Mouse (Mus musculus): ENCODE measurements at regions not wholly inside any gene's neighbourhood (a gene's known extent, or its start where the extent isn't known, plus 50 kb on each side); places are given as distances from the start of the nearest gene placed in this dataset.
A peak's percentile ranks its signal among the peaks of the same experiment; 100 is the strongest.

DNA sequence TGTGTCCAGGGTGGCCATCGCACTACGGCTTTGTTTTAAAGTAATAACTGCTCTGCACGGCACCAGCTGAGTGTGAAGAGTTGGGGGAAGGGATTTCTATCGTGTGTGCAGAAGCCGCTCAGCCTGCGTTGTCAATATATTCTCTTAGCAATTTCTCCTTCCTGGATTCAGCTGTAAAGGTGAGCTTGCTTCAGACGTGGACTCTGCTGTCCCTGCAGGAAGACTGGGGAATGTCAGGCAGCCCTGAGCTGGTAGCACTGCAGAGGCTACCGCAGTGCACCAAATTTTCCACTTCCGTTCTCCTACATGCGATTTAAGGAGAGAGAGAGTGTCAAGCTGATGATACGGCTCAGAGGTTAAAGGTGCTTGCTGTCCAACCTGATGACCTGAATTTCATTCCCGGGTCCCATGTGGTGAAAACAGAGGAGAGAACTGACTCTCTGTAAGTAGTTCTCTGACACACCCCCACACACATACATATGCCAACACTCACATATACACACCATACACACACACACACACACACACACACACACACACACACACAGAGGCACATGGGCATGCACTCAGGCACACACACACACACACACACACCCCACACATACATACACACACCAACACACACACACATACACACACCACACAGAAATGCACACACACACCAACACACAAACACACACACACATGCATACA lies 59.9 kb upstream of the Prelid3b start:
- DNase-seq = peak; percentile 12

DNA sequence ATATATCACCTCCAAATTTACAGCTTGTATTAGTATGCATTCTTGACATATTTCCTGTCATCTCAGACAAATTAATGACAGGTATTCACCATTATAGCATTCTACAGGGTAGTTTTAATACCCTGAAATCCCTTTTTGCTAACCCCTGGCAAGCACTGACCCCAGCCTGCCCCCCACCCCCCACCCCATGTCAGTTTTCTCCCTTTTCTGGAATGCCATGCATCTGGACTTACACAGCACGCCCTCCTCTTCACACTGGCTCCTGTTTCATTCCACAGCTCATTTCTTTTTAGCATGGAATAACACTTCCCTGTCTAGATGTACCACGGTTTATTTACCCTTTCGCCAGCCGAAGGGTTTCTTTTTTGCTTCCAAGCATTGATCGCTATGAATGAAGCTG lies 67.8 kb upstream of the Prelid3b start:
- DNase-seq = no peak

DNA sequence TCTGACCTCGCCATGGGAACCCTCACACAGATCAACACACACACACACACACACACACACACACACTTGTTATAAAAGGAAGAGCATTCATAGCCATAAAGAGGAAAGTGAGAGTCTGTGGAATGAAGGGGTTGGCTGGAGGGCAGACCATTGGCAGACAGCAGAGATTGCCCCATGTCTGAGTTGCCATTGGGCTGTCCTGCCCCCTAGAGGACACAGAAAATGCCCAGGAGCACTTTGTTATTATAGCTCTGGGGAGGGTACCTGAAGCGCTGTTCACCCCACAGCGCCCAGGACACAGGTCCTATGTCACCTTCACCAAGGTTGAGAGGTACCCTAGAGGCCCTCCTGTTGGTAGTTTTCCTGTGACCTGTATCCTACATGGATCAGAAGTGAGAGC lies 74.3 kb upstream of the Prelid3b start:
- DNase-seq = peak; percentile 25

DNA sequence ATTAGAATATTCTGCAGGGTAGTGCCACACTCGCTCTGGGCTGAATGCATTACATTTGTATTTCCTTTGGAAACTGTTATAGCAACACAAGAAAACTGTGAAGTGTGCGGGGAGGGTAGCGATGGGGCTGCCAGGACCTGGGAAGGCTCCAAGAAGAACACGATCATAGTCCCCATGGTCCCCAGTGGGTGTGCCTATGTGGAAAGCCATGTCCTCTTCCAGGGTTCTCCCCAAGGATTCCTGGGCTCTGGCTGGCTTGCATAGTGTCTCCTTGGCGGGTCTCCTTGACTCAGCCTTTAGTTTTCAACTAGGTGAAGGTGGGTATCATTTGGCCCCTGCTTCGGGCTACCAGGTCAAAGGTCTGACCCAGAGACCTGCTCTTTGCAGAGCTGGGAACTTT lies 74.8 kb upstream of the Prelid3b start:
- no peak for DNase-seq

DNA sequence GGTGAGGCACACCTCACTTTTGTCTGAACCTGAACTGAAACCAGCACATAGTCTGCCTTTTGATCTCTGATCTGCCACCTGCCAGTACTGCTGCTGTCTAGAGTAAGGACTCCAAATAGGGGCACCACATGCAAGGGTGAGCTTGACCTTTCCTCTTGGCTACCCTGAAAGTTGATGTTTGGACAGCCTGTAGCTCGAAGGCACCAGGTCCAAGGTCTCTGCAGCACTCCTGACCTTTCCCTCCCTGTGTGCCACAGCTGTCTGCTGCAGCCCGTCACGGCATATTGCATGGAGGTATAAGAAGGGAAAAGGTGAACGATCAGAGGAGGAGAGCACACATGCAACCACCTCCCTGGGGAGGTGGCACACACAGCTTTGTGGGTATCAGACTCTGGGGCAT lies 75.9 kb upstream of the Prelid3b start:
- no peak for DNase-seq

DNA sequence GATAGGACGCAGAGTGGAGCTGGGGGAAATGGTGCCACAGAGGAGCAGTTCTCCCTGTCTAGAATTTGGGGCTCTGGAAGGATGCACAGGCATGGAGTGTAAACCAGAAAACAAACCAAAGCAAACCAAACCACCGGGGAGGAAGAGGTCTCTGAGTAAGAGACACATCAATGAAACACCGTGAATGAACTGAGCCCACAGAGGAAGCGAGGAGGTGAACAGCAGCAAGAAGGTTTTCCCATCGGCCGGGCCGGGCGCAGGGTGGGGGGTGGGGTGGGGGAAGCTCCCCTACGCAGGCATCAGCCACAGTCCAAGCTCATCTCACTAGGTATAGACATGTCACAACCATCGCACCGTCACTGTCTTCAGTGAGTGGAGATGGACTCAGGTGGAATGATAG lies 82.9 kb upstream of the Prelid3b start:
- peak; percentile 11 for DNase-seq

DNA sequence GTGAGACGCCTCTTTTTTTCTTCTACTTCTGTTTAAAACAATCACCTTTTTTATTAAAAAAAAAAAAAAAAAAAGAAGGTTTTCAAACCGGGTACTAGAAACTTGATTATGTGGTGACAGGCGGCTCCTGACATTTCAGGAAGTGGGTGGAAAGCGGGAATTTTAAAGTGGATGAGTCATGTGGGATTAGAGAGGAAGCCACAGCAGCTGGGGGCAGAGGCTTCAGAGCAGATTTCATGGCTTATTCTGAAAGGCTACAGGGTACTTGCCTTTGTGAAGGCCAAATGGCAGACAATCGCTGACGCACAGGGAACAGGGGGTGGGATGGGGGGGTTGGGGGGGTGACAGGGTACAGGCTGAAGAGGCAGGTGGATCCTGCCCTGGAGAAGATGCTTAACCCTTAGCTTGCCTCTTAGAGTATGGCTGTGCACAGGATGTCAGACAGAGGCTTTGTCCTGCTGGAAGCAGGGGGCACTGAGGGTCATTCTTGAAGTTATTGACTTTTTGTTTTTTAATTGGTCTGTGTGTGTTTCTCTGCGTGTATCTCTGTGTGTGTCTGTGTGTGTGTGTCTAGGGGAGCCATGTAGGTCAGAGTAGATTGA lies 81.4 kb upstream of the Zfp831 start:
- DNase-seq = no peak

DNA sequence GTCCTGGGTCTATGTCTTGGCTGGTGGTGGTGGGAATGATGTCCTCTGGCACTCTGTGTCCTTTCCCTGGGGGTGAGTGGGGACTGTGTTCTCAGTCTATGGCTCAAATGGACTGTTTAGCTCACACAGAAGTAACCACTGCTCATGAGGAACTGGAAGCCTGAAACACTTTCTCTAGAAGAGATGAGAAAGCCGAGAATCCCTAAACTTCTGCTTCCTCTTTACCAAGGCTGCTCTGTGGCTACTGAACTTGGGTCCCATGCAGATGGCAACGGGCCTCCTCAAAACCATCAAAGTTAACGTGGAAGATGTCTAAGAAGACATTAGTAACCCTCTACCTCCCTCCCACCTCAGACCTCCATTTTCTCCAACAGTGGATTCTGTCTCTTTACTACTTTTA lies 79.4 kb upstream of the Zfp831 start:
- DNase-seq = no peak

DNA sequence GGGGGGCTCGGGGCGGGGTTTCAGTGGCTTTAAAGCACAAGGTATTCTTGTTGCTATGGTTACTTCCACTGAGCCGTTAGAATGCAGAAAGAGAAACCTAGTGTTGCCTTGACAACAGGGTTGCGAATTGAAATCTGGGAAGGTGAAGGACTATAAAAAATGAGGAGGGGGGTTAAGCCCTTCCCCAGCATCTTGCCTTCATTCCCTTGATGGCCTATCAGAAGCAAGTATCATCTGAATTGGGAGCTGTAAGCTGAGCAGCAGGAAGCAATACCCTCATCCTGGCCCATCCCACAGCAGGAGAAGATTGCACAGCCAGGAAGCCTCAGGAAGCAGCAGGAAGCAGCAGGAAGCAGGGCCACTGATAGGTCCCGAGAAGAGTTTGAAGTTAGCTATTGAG lies 78.5 kb upstream of the Zfp831 start:
- no peak for DNase-seq

DNA sequence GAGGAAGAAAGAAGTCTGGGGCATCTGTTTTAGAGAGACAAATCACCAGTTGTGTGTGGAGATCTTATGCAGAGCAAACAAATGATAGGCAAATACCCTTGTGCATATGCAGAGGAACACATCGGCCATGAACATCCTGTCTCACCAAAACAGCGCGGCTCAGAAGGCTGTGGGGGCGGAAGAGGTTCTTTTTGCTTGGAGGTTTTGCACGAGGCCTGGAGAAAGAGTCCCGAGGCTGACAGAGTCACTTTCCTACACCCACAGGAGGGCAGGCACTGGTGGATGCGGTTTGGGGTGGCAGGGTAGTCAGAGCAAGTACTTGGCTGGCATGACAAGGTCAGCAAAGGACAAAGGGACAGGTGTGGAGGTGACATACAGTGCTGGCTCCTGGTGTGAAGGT lies 77.4 kb upstream of the Zfp831 start:
- DNase-seq = peak; percentile 52

DNA sequence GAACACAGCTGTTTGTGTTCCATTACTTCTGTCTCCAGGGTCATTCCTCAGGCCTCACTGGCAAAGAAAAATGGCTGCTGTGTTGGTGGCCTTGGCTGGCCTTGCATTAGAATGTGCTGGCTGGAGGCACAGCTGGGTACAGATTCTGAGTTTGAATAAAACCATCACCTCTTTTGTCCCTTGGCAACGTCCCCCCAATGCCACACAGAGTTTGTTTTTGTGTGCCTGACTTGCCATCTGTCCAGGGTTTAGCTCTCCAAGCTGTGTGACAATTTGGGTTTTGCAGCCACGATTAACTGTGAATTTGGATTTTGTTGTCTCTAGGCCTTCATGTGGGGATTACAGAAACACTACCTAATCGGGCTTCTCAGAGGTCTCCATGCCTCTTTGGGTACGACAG lies 76.6 kb upstream of the Zfp831 start:
- DNase-seq = no peak

DNA sequence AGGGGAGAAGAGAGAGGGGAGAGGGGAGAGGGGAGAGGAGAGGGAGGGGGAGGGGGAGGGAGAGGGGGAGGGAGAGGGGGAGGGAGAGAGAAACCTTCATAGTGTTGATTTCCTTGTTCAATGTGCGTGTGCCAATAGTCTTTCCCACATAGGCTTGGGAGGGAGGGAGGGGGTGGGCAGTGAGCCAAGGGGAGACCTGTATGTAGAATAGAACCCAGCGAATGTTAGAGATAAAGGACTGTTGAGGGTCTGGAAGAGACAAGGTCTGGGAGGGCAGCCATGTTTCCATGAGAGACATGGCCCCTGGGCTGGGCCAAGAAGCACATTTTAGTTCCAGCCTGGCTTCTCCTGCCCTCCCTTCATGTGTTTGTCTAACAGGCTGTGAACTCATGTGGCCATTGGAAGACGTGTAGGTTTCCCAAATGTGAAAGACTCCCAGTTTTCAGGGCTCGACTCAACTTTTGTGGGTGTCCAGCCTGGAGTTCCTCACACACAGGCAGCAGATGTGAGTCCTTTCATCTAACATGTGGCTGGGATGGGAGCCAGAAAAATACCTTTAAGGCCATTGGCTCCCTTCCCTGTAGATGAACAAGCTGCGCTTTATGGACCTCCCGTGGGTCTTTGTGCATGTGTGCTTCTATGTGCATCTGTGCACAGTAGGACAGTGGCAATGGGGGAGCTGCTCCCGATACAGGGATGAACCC lies 68.4 kb upstream of the Zfp831 start:
- DNase-seq = no peak

DNA sequence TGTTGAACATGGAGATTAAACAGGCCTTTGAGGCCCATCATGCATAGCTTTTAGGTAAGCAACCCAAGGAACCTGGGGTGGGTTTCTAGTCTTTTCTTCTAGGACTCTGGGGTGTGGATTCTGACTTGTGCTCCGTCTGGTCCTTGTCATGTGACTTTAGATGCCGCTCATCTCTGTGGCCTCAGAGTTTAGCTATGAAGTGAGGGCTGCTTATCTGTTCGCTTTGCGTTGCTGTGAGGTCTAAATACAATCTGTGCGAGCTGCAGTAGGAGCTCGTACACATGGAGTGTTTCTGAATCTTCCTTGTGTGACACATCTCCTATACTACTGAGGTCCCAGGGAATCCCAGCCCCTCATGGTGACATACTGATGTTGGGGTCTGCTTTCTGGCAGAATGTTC lies 67.8 kb upstream of the Zfp831 start:
- DNase-seq = no peak

DNA sequence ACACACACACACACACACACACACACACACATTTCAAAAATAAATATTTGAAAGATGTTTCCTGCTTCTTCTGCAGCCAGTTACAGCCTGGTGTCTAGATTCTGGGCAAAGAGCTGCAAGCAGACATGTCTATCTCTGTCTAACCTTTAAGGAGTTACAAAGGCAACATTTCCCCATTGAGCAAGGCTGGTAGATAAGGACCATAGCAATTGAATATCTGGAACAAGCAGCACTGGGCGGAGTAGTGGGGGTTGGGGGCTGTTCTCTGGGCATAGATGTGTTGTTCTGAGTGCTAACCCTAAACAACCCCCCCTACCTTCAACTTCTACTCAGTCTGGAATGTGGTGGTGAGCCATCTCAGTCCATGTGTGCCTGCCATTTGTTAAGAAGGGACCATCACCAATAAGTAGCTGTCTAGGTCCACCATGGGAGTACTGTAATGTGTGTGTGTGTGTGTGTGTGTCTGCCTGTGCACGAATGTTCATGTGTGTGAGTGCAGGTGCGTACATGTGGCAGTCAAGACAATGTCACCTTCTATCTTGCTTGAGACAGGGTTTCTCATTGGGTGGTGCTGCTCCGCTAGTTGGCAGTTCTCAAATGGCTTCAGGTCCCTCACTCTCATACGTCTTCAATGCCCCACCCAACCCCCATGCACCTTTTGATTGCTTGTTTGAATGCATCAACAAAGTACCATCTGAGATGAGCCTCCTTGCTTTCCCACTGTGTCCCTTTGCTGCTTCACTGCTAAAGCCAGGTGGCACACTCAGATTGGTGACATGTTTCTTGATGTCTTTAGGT lies 62.2 kb upstream of the Zfp831 start:
- no peak for DNase-seq

DNA sequence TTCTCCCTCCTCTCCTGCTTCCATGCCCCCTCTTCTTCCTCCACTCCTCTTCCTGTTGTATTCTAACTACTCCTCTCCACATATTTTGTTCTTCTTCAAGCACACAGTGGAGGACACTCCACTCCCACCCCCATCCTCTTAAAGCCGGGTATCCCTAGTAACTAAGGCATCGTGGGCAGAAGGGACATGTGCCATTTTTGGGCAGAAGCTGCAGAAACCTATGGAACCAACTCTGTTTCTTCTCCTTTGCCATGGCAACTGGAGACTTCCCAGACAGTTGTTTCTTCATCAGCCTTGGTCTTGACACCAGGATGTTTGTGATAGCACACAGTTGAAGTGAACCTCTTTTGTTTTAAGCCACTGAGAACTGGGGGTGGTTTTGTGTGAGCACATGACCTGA lies 59.1 kb upstream of the Zfp831 start:
- no peak for DNase-seq
